Mouse (Mus musculus) forebrain, embryonic 12.5 days (tissue): ENCODE measurements around the gene Adck1. TPM values are rescaled to one million over a fixed set of nuclear protein-coding genes. Genes with fewer than 3 reads are reported as not detected.
"Not testable (repeated sequence)": the region's sequence is repeated elsewhere in the genome, so short reads cannot be mapped to it uniquely, and the experiment has no call there.

ENCODE experiments used
- ATAC-seq: fragments of 200-750 bp; cut with Nextera tagmentation; 2 replicates; pipeline ENCODE4 v1.8.0; 2017; ENCODE audit warnings: moderate TSS enrichment; ENCODE audit not compliant: low FRiP score
- H3K27ac ChIP-seq: fragments of 300-500 bp; sonication (generic); 2 replicates; pipeline ENCODE4 v1.5.1; 2016; ENCODE audit warnings: mild to moderate bottlenecking
- H3K27me3 ChIP-seq: fragments of 300-500 bp; sonication (generic); 2 replicates; pipeline ENCODE4 v1.6.1; 2016; ENCODE audit warnings: mild to moderate bottlenecking
- H3K36me3 ChIP-seq: fragments of 300-500 bp; sonication (generic); replicated peaks from 2 replicates; pipeline ENCODE4 v1.6.1; 2016; ENCODE audit warnings: mild to moderate bottlenecking
- H3K4me1 ChIP-seq: fragments of 300-500 bp; sonication (generic); 2 replicates; pipeline ENCODE4 v1.6.1; 2016
- H3K4me2 ChIP-seq: fragments of 300-500 bp; sonication (generic); 2 replicates; pipeline ENCODE4 v1.6.1; 2016; ENCODE audit warnings: mild to moderate bottlenecking, moderate library complexity
- H3K4me3 ChIP-seq: fragments of 300-500 bp; sonication (generic); replicated peaks from 2 replicates; pipeline ENCODE4 v1.5.1; 2016; ENCODE audit warnings: mild to moderate bottlenecking
- H3K9ac ChIP-seq: fragments of 300-500 bp; sonication (generic); 2 replicates; pipeline ENCODE4 v1.6.1; 2016; ENCODE audit warnings: mild to moderate bottlenecking
- H3K9me3 ChIP-seq: fragments of 300-500 bp; sonication (generic); 2 replicates; pipeline ENCODE4 v1.6.1; 2016
- WGBS: fragments of 180-500 bp; shearing (Covaris S2); methylation state at CpG from one replicate; pipeline ENCODE4 v1.1.7; 2016; 5-methylcytosine and 5-hydroxymethylcytosine counted together
- polyA plus RNA-seq: library from polyadenylated mRNA; unstranded; fragments of >200 nt; fragmentation: Nextera tagmentation; extraction: Ambion mirVana; gene quantifications from 2 replicates; pipeline ENCODE4 v1.2.1, GENCODE M21; 2016

Gene Adck1
- polyA plus RNA-seq, 1 experiment from 2014 or later: 21.4 TPM

GRCm38 (mm10) chr12:88461026-88461425 is 100.7 kb downstream of the Adck1 start:
- Histone ChIP-seq H3K9me3 (no peaks in the 10 kb centered on the region), H3K27me3 (no peaks in the 10 kb centered on the region), H3K4me3 (no peak overlapping the region), H3K36me3 (peaks cover 5% of the 10 kb centered on the region), H3K9ac (no peak overlapping the region), H3K27ac (no peak overlapping the region), H3K4me2 (no peak overlapping the region), H3K4me1 (no peaks in the 10 kb centered on the region)
- 91% methylated on average over 6 of the region's 6 CpGs for WGBS
- ATAC-seq: no peak

- H3K4me2 ChIP-seq: no peak overlapping the region
- H3K27me3 ChIP-seq: no peaks in the 10 kb centered on the region
- no peak overlapping the region for H3K4me3 ChIP-seq
- H3K27ac ChIP-seq: no peak overlapping the region
- H3K9ac ChIP-seq: no peak overlapping the region
- ATAC-seq: no peak
- H3K36me3 ChIP-seq: peaks cover 5% of the 10 kb centered on the region
- no peaks in the 10 kb centered on the region for H3K4me1 ChIP-seq
- WGBS: 85% methylated on average over 10 of the region's 10 CpGs
- H3K9me3 ChIP-seq: no peaks in the 10 kb centered on the region
These were observed 103.4 kb downstream of the Adck1 start for GRCm38 (mm10) chr12:88463588-88464290.

GRCm38 (mm10) chr12:88466801-88467200 is 106.4 kb downstream of the Adck1 start:
- ATAC-seq: no peak
- no peaks in the 10 kb centered on the region for H3K9me3 ChIP-seq
- no peak overlapping the region for H3K9ac ChIP-seq
- no peaks in the 10 kb centered on the region for H3K27me3 ChIP-seq
- no peak overlapping the region for H3K27ac ChIP-seq
- H3K4me2 ChIP-seq: no peak overlapping the region
- no peaks in the 10 kb centered on the region for H3K4me1 ChIP-seq
- no peak overlapping the region for H3K4me3 ChIP-seq
- 93% methylated on average over 6 of the region's 6 CpGs for WGBS
- H3K36me3 ChIP-seq: no peaks in the 10 kb centered on the region

GRCm38 (mm10) chr12:88467257-88467656 is 106.9 kb downstream of the Adck1 start:
- no peak overlapping the region for H3K27ac ChIP-seq
- H3K27me3 ChIP-seq: no peaks in the 10 kb centered on the region
- H3K4me1 ChIP-seq: no peaks in the 10 kb centered on the region
- no peak for ATAC-seq
- H3K36me3 ChIP-seq: no peaks in the 10 kb centered on the region
- no peak overlapping the region for H3K4me2 ChIP-seq
- WGBS: 90% methylated on average over 3 of the region's 3 CpGs
- H3K9me3 ChIP-seq: no peaks in the 10 kb centered on the region
- H3K4me3 ChIP-seq: no peak overlapping the region
- no peak overlapping the region for H3K9ac ChIP-seq

GRCm38 (mm10) chr12:88467935-88468465 is 107.6 kb downstream of the Adck1 start:
- H3K27ac ChIP-seq: no peak overlapping the region
- no peak overlapping the region for H3K4me3 ChIP-seq
- H3K27me3 ChIP-seq: no peaks in the 10 kb centered on the region
- H3K9me3 ChIP-seq: no peaks in the 10 kb centered on the region
- H3K9ac ChIP-seq: no peak overlapping the region
- no peaks in the 10 kb centered on the region for H3K4me1 ChIP-seq
- H3K36me3 ChIP-seq: no peaks in the 10 kb centered on the region
- ATAC-seq: no peak
- H3K4me2 ChIP-seq: no peak overlapping the region
- WGBS: 73% methylated on average over 5 of the region's 5 CpGs

- no peak overlapping the region for H3K27ac ChIP-seq
- no peak for ATAC-seq
These were observed 108.3 kb downstream of the Adck1 start for GRCm38 (mm10) chr12:88468691-88469090.

GRCm38 (mm10) chr12:88471884-88472283 is 111.5 kb downstream of the Adck1 start:
- not testable (repeated sequence) for ATAC-seq, H3K9me3 ChIP-seq, H3K36me3 ChIP-seq, H3K4me3 ChIP-seq, H3K4me1 ChIP-seq, H3K9ac ChIP-seq, H3K27ac ChIP-seq, H3K4me2 ChIP-seq
- peaks cover 10% of the 10 kb centered on the region for H3K27me3 ChIP-seq
- 77% methylated on average over 10 of the region's 10 CpGs for WGBS

More at GRCm38 (mm10) chr12:88468691-88469090, 108.3 kb downstream of the Adck1 start:
- Histone ChIP-seq H3K27me3 (no peaks in the 10 kb centered on the region), H3K9ac (no peak overlapping the region), H3K9me3 (no peaks in the 10 kb centered on the region), H3K4me3 (no peak overlapping the region), H3K36me3 (no peaks in the 10 kb centered on the region), H3K4me2 (no peak overlapping the region), H3K4me1 (no peaks in the 10 kb centered on the region)
- WGBS: 68% methylated on average over 6 of the region's 6 CpGs

GRCm38 (mm10) chr12:88472832-88473231 is 112.5 kb downstream of the Adck1 start:
- no peak for ATAC-seq
- WGBS: 76% methylated on average over 3 of the region's 3 CpGs
- Histone ChIP-seq H3K27me3 (peaks cover 10% of the 10 kb centered on the region), H3K4me1 (no peaks in the 10 kb centered on the region), H3K9me3 (no peaks in the 10 kb centered on the region), H3K4me2 (no peak overlapping the region), H3K4me3 (no peak overlapping the region), H3K27ac (no peak overlapping the region), H3K36me3 (no peaks in the 10 kb centered on the region), H3K9ac (no peak overlapping the region)

- 43% methylated on average over 6 of the region's 6 CpGs for WGBS
- H3K4me1 ChIP-seq: no peaks in the 10 kb centered on the region
- no peak overlapping the region for H3K4me2 ChIP-seq
- no peaks in the 10 kb centered on the region for H3K9me3 ChIP-seq
- H3K27me3 ChIP-seq: peaks cover 10% of the 10 kb centered on the region
- ATAC-seq: peak; percentile 41; the same call in 1 of the 2 replicates
- no peak overlapping the region for H3K27ac ChIP-seq
- no peaks in the 10 kb centered on the region for H3K36me3 ChIP-seq
- H3K9ac ChIP-seq: no peak overlapping the region
- no peak overlapping the region for H3K4me3 ChIP-seq
These were observed 113.4 kb downstream of the Adck1 start for GRCm38 (mm10) chr12:88473796-88474195.

GRCm38 (mm10) chr12:88475833-88476232 is 115.5 kb downstream of the Adck1 start:
- WGBS: 94% methylated on average over 3 of the region's 3 CpGs
- no peak overlapping the region for H3K4me2 ChIP-seq
- no peak overlapping the region for H3K4me3 ChIP-seq
- H3K9me3 ChIP-seq: no peaks in the 10 kb centered on the region
- no peaks in the 10 kb centered on the region for H3K4me1 ChIP-seq
- no peak for ATAC-seq
- no peak overlapping the region for H3K27ac ChIP-seq
- H3K36me3 ChIP-seq: no peaks in the 10 kb centered on the region
- H3K9ac ChIP-seq: no peak overlapping the region
- H3K27me3 ChIP-seq: peaks cover 10% of the 10 kb centered on the region

- Histone ChIP-seq H3K4me1 (no peaks in the 10 kb centered on the region), H3K4me2 (no peak overlapping the region), H3K36me3 (no peaks in the 10 kb centered on the region), H3K27me3 (peaks cover 10% of the 10 kb centered on the region), H3K4me3 (no peak overlapping the region), H3K9me3 (no peaks in the 10 kb centered on the region), H3K9ac (no peak overlapping the region), H3K27ac (no peak overlapping the region)
- ATAC-seq: no peak
- WGBS: 84% methylated on average over 6 of the region's 6 CpGs
These were observed 116.3 kb downstream of the Adck1 start for GRCm38 (mm10) chr12:88476702-88477101.

- no peak overlapping the region for H3K4me2 ChIP-seq
- H3K36me3 ChIP-seq: no peaks in the 10 kb centered on the region
- no peak overlapping the region for H3K9ac ChIP-seq
- H3K4me1 ChIP-seq: no peaks in the 10 kb centered on the region
- H3K9me3 ChIP-seq: no peaks in the 10 kb centered on the region
- no peak overlapping the region for H3K27ac ChIP-seq
- no peak for ATAC-seq
- no peaks in the 10 kb centered on the region for H3K27me3 ChIP-seq
- WGBS: 82% methylated on average over 3 of the region's 3 CpGs
- H3K4me3 ChIP-seq: no peak overlapping the region
These were observed 121.3 kb downstream of the Adck1 start for GRCm38 (mm10) chr12:88481657-88482056.

- Histone ChIP-seq H3K9me3 (no peaks in the 10 kb centered on the region), H3K4me2 (no peak overlapping the region)
These were observed 130.5 kb downstream of the Adck1 start for GRCm38 (mm10) chr12:88490881-88491280.

More at GRCm38 (mm10) chr12:88490881-88491280, 130.5 kb downstream of the Adck1 start:
- Histone ChIP-seq H3K4me3 (no peak overlapping the region), H3K36me3 (no peaks in the 10 kb centered on the region), H3K27ac (no peak overlapping the region), H3K4me1 (no peaks in the 10 kb centered on the region), H3K9ac (no peak overlapping the region), H3K27me3 (no peaks in the 10 kb centered on the region)
- ATAC-seq: no peak
- WGBS: 78% methylated on average over 2 of the region's 2 CpGs
